Mouse (Mus musculus) neural tube, embryonic 14.5 days (tissue): ENCODE measurements around the gene Tmem109. TPM values are rescaled to one million over a fixed set of nuclear protein-coding genes. Genes with fewer than 3 reads are reported as not detected.

Experiments used
- ATAC-seq: fragments of 200-750 bp; cut with Nextera tagmentation; 2 replicates; pipeline ENCODE4 v1.8.0; 2017; ENCODE audit warnings: low read depth, mild to moderate bottlenecking, moderate TSS enrichment, moderate library complexity
- H3K27ac ChIP-seq: fragments of 300-500 bp; sonication (generic); 2 replicates; pipeline ENCODE4 v1.5.1; 2014; ENCODE audit warnings: low read depth, mild to moderate bottlenecking, control low read depth, low read length, moderate library complexity, mixed read lengths
- H3K27me3 ChIP-seq: fragments of 300-500 bp; sonication (generic); 2 replicates; pipeline ENCODE4 v1.6.1; 2014; ENCODE audit warnings: low read length; ENCODE audit not compliant: control insufficient read depth, insufficient read depth
- H3K36me3 ChIP-seq: fragments of 300-500 bp; sonication (generic); 2 replicates; pipeline ENCODE4 v1.6.1; 2014; ENCODE audit warnings: low read length, mixed read lengths; ENCODE audit not compliant: control insufficient read depth, insufficient read depth
- H3K4me1 ChIP-seq: fragments of 300-500 bp; sonication (generic); 2 replicates; pipeline ENCODE4 v1.6.1; 2014; ENCODE audit warnings: low read length; ENCODE audit not compliant: control insufficient read depth, insufficient read depth
- H3K4me2 ChIP-seq: fragments of 300-500 bp; sonication (generic); 2 replicates; pipeline ENCODE4 v1.6.1; 2014; ENCODE audit warnings: mild to moderate bottlenecking, low read depth, low read length, control low read depth
- H3K4me3 ChIP-seq: fragments of 300-500 bp; sonication (generic); 2 replicates; pipeline ENCODE4 v1.5.1; 2014; ENCODE audit warnings: low read depth, low read length, control low read depth, mixed read lengths
- H3K9ac ChIP-seq: fragments of 300-500 bp; sonication (generic); replicated peaks from 2 replicates; pipeline ENCODE4 v1.6.1; 2014; ENCODE audit warnings: low read depth, mild to moderate bottlenecking, control low read depth, low read length, mixed read lengths
- H3K9me3 ChIP-seq: fragments of 300-500 bp; sonication (generic); 2 replicates; pipeline ENCODE4 v1.6.1; 2016; ENCODE audit warnings: low read length; ENCODE audit not compliant: control insufficient read depth
- WGBS: fragments of 180-500 bp; shearing (Covaris S2); extraction: QIAGEN DNeasy Blood & Tissue Kit; methylation state at CpG from one replicate; pipeline ENCODE4 v1.1.7; 2014; 5-methylcytosine and 5-hydroxymethylcytosine counted together
- polyA plus RNA-seq: library from polyadenylated mRNA; unstranded; fragments of >200 nt; fragmentation: Nextera tagmentation; extraction: Ambion mirVana; gene quantifications from 2 replicates; pipeline ENCODE4 v1.2.1, GENCODE M21; 2014

Gene Tmem109
- polyA plus RNA-seq: 36.3 and 39.1 TPM in 2 replicates

GRCm38 (mm10) chr19:10881426-10882154, at the start of gene Tmem109:
Gene Tmem109 (minus strand): TSS chr19:10882001.
- H3K27ac ChIP-seq: peak within 1 kb of the TSS; percentile 98
- H3K4me3 ChIP-seq: peak within 1 kb of the TSS; percentile 45
- H3K36me3 ChIP-seq: no peaks in the 10 kb centered on the region
- peaks cover 9% of the 10 kb centered on the region; the same call in 1 of the 2 replicates for H3K4me1 ChIP-seq
- peak within 1 kb of the TSS; percentile 65 for H3K9ac ChIP-seq
- peak; percentile 94 for ATAC-seq
- H3K4me2 ChIP-seq: peak within 1 kb of the TSS; percentile 89
- H3K9me3 ChIP-seq: no peaks in the 10 kb centered on the region
- no peaks in the 10 kb centered on the region for H3K27me3 ChIP-seq
- under 1% methylated on average over 49 of the region's 49 CpGs for WGBS

GRCm38 (mm10) chr19:10930641-10931040, 48.8 kb upstream of the Tmem109 start:
- H3K4me3 ChIP-seq: no peak overlapping the region
- H3K36me3 ChIP-seq: no peaks in the 10 kb centered on the region
- no peaks in the 10 kb centered on the region for H3K4me1 ChIP-seq
- 96% methylated on average over 2 of the region's 2 CpGs for WGBS
- ATAC-seq: no peak
- no peaks in the 10 kb centered on the region for H3K9me3 ChIP-seq
- H3K27me3 ChIP-seq: no peaks in the 10 kb centered on the region
- H3K4me2 ChIP-seq: no peak overlapping the region
- H3K9ac ChIP-seq: no peak overlapping the region
- H3K27ac ChIP-seq: no peak overlapping the region

- no peak overlapping the region for H3K9ac ChIP-seq
- H3K4me3 ChIP-seq: no peak overlapping the region
- H3K27me3 ChIP-seq: no peaks in the 10 kb centered on the region
- WGBS: 19% methylated on average over 4 of the region's 4 CpGs
- no peaks in the 10 kb centered on the region for H3K9me3 ChIP-seq
- peak overlapping the region; percentile 16; the same call in 1 of the 2 replicates for H3K27ac ChIP-seq
- no peak for ATAC-seq
- H3K36me3 ChIP-seq: no peaks in the 10 kb centered on the region
- H3K4me2 ChIP-seq: no peak overlapping the region
- no peaks in the 10 kb centered on the region for H3K4me1 ChIP-seq
Observed at GRCm38 (mm10) chr19:10926666-10927065, 44.9 kb upstream of the Tmem109 start.

DNA sequence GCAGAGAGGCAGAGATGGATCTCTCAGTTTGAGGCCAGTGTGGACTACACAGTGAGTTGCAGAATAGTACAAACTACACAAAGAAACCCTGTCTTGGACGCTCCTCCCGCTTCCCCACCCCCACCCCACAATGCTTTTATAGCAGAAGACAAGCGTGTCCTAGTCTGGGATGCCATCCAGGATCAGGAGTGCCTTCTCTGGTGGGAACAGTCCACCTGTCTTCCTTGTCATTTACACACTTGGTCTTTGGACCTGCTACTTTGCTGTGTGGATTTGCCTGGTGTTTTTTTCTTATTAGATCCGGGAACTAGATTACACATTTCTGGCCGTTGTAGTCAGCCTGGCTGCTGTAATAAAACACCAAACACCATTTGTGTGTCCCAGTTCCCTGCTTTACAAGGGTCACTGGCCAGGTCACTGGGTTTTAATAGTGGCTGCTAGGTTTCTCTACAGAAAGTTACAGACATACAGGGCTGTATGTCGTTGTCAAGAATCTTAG, 44.4 kb upstream of the Tmem109 start:
- H3K9ac ChIP-seq: no peak overlapping the region
- H3K9me3 ChIP-seq: no peaks in the 10 kb centered on the region
- no peaks in the 10 kb centered on the region for H3K4me1 ChIP-seq
- H3K4me3 ChIP-seq: no peak overlapping the region
- WGBS: 8% methylated on average over 6 of the region's 6 CpGs
- peak overlapping the region; percentile 16 for H3K27ac ChIP-seq
- ATAC-seq: peak; percentile 78
- H3K4me2 ChIP-seq: no peak overlapping the region
- no peaks in the 10 kb centered on the region for H3K36me3 ChIP-seq
- H3K27me3 ChIP-seq: no peaks in the 10 kb centered on the region

DNA sequence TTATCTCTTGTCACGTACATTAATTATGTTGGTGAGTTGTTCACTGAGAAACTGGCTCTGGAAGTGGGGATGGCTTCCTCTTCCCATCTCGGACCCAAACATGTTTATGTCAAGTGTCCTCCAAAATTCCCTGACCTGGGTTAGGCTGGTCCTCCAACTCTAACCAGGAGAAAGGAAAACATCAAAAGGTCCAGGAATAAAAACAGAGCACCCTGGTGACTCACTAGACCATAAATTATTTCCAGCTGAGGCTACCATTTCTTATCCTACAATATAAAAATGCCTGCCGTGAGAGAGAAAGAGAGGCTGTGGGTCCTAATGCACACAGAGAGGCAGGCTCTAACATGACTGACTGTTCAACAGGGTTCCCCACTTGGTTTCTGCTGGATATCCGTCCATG, 42.4 kb upstream of the Tmem109 start:
- H3K4me2 ChIP-seq: no peak overlapping the region
- no peaks in the 10 kb centered on the region for H3K4me1 ChIP-seq
- H3K9me3 ChIP-seq: no peaks in the 10 kb centered on the region
- no peaks in the 10 kb centered on the region for H3K27me3 ChIP-seq
- ATAC-seq: no peak
- H3K9ac ChIP-seq: no peak overlapping the region
- no peak overlapping the region for H3K4me3 ChIP-seq
- no peak overlapping the region for H3K27ac ChIP-seq
- H3K36me3 ChIP-seq: no peaks in the 10 kb centered on the region
- 50% methylated on average over 4 of the region's 4 CpGs for WGBS

DNA sequence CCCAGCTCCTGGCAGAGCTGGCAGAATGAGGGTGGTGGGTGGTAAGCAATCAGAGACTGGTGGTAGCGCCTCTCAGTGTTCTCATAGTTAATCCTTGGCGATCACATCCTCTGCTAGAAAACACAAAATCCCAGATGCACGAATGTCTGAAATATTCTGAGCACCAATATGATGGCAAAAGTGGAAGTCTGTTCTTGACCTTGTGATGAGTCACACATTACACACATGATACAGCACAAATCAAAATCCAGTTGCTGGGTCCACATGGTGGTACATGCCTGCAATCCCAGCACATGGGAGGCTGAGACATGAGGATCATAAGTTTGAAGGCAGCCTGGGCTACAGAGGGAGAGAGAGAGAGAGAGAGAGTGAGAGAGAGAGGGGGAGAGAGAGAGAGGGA, 39.3 kb upstream of the Tmem109 start:
- WGBS: 90% methylated on average over 3 of the region's 3 CpGs
- H3K9me3 ChIP-seq: no peaks in the 10 kb centered on the region
- H3K4me2 ChIP-seq: no peak overlapping the region
- no peaks in the 10 kb centered on the region for H3K36me3 ChIP-seq
- no peak for ATAC-seq
- no peak overlapping the region for H3K27ac ChIP-seq
- H3K9ac ChIP-seq: no peak overlapping the region
- no peak overlapping the region for H3K4me3 ChIP-seq
- H3K4me1 ChIP-seq: no peaks in the 10 kb centered on the region
- H3K27me3 ChIP-seq: no peaks in the 10 kb centered on the region

- WGBS: 85% methylated on average over 2 of the region's 2 CpGs
- H3K9ac ChIP-seq: no peak within 1 kb of the TSS
- no peaks in the 10 kb centered on the region for H3K27me3 ChIP-seq
- no peak for ATAC-seq
- no peaks in the 10 kb centered on the region for H3K36me3 ChIP-seq
- no peak within 1 kb of the TSS for H3K4me2 ChIP-seq
- no peak within 1 kb of the TSS for H3K4me3 ChIP-seq
- H3K9me3 ChIP-seq: no peaks in the 10 kb centered on the region
- no peak within 1 kb of the TSS for H3K27ac ChIP-seq
- no peaks in the 10 kb centered on the region for H3K4me1 ChIP-seq
Observed at GRCm38 (mm10) chr19:10920532-10920931, 38.7 kb upstream of the Tmem109 start, which contains the start of gene Zp1. Gene Zp1 (minus strand): TSS chr19:10920632.

DNA sequence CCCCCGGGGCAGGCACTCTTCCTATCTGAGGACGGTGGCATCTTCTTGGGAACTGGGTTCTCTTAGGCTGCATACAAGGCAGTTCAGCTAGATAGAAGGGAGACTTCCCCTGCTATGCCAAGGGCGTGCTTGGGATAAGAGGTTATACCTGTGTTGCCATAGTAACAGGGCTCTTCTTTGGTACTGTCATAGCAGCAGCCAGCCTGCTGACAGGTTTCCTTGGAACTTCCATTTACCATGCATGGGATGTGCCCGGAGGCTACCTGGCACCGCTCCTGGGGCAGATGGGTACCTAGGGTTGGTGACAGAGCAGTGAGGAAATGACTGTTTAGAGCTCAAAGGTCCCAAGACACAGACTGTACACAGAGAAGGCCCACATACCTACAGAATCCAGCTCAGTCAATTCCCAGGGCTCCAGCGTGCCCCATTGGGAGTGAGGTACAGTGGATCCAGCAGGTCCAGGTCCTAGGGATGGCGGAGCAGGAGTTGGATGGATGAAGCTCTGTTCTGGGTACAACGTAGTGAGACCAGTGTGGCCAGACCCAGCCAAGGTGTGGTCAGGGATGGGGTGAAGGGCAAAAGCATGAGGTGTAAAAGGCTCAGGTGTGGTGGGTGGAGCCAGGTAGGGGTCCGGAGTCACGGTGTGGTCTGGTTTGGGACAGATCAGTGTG, 36.7 kb upstream of the Tmem109 start:
- 90% methylated on average over 10 of the region's 10 CpGs for WGBS
- H3K27me3 ChIP-seq: no peaks in the 10 kb centered on the region
- H3K4me2 ChIP-seq: no peak overlapping the region
- no peak overlapping the region for H3K4me3 ChIP-seq
- H3K36me3 ChIP-seq: no peaks in the 10 kb centered on the region
- ATAC-seq: no peak; the same call in 1 of the 2 replicates
- H3K9me3 ChIP-seq: no peaks in the 10 kb centered on the region
- no peak overlapping the region for H3K9ac ChIP-seq
- no peaks in the 10 kb centered on the region for H3K4me1 ChIP-seq
- H3K27ac ChIP-seq: no peak overlapping the region

- Histone ChIP-seq H3K9ac (no peak overlapping the region), H3K27ac (no peak overlapping the region), H3K4me3 (no peak overlapping the region), H3K4me2 (no peak overlapping the region), H3K36me3 (no peaks in the 10 kb centered on the region), H3K4me1 (no peaks in the 10 kb centered on the region), H3K9me3 (no peaks in the 10 kb centered on the region), H3K27me3 (no peaks in the 10 kb centered on the region)
- ATAC-seq: no peak
- WGBS: 73% methylated on average over 5 of the region's 5 CpGs
Observed at GRCm38 (mm10) chr19:10916506-10916905, 34.7 kb upstream of the Tmem109 start.
